Comparison of ENCODE assay signal across 9 mouse cellular contexts in the genomic region with DNA sequence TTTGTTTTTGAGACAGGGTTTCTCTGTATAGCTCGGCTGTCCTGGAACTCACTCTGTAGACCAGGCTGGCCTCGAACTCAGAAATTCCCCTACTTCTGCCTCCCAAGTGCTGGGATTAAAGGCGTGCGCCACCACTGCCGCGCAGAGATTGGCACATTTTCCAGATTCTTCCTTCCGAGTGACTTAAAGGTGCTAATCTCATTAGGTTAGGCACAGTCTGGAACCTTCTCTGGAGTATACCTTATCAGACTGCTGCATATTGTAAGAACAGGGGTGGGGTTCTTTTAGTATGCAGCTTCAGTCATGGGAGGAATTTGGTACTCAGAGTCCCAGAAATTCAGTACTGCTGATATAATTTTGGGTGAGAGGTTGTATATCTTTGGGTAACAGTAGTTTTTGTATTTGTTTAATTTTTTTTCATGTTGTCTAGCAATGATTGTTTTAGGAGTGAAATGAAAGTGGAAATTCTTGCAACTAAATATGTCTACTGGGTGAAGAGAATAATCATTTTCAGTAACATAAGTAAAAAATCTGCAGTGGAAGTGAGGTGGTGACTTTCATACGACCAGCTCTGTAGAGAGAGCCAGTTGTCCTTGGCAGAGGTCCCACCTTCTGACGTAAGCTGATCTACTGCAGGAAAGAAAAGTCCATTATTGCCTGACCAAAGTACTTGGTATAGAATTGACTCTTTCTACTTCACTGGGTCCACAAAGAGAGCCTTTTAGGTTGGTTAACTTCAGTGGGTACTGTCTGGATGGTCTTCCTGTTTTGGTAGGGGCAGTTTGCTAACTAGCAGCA. TPM values are rescaled to one million over a fixed set of nuclear protein-coding genes. Genes with fewer than 3 reads are reported as not detected.
DNase-seq lines count a peak whose midpoint lies in the region; ATAC-seq and TF ChIP-seq lines count a peak whose summit lies in the region.
"Had no signal": no experiment of that assay in that cellular context is flagged by ENCODE, and none has a peak within 500 bp of the region (broad histone marks: within the 10 kb centered on the region; RNA-seq: fewer than 3 reads in every experiment).

No protein-coding gene starts in this region.

- no peak overlapping the region for H3K9ac ChIP-seq in hindbrain, embryonic 16.5 days (ENCODE audit: low read depth, low read length)
- no peak overlapping the region for H3K9ac ChIP-seq in liver, adult 2 months (ENCODE audit: low read depth, low read length)

- H3K27ac ChIP-seq in hindbrain, embryonic 16.5 days (ENCODE audit: low read depth, low read length) = peak overlapping the region; percentile 25; the same call in 1 of the 2 replicates
- H3K27ac ChIP-seq in liver, adult 2 months (replicated peaks; ENCODE audit: insufficient read depth, low read depth, low read length) = peak overlapping the region; percentile 82

- H3K4me2 ChIP-seq in hindbrain, embryonic 16.5 days (ENCODE audit: low read length) = no peak overlapping the region

- H3K9me3 ChIP-seq in hindbrain, embryonic 16.5 days (ENCODE audit: control insufficient read depth, low read length) = no peaks in the 10 kb centered on the region

- no peak overlapping the region for H3K4me3 ChIP-seq in hindbrain, embryonic 16.5 days (ENCODE audit: low read length)
- no peak overlapping the region for H3K4me3 ChIP-seq in liver, adult 2 months (ENCODE audit: insufficient read depth, low read depth, low read length)
- H3K4me3 ChIP-seq: erythroblast, embryonic 14.5 days had no signal

- no peak for TF ChIP-seq CTCF in liver, adult 2 months (IDR thresholded peaks at IDR 0.05; ENCODE audit: low read depth, low read length)

- H3K27me3 ChIP-seq in hindbrain, embryonic 16.5 days (replicated peaks; ENCODE audit: control insufficient read depth, insufficient read depth, low read length) = no peaks in the 10 kb centered on the region
- no peaks in the 10 kb centered on the region for H3K27me3 ChIP-seq in liver, adult 2 months (ENCODE audit: control insufficient read depth, insufficient read depth, low read length)

- H3K4me1 ChIP-seq in hindbrain, embryonic 16.5 days (ENCODE audit: control insufficient read depth, insufficient read depth, low read depth, low read length) = peaks cover 44% of the 10 kb centered on the region
- H3K4me1 ChIP-seq in liver, adult 2 months (ENCODE audit: control insufficient read depth, insufficient read depth, low read length) = peaks cover 24% of the 10 kb centered on the region

- H3K79me2 ChIP-seq in liver, adult 2 months (ENCODE audit: control insufficient read depth, insufficient read depth, low read length) = peaks cover 9% of the 10 kb centered on the region; the same call in 1 of the 2 replicates

- peak; percentile 58 for DNase-seq in cerebellum, adult 11-12 months
- DNase-seq in adrenal gland, adult 2 months = peak; percentile 89
- DNase-seq in liver, adult 2 months (ENCODE audit: extremely low read depth, low read depth, low spot score) = peak; percentile 91
- peak; percentile 12 for DNase-seq in right cerebral cortex, postnatal 4 days
- DNase-seq in spleen, postnatal 14 days (ENCODE audit: low spot score in 2 of 2) = no peak

- H3K36me3 ChIP-seq in hindbrain, embryonic 16.5 days (ENCODE audit: control insufficient read depth, insufficient read depth, low read length) = peaks cover 5% of the 10 kb centered on the region; the same call in 1 of the 2 replicates
- peaks cover 5% of the 10 kb centered on the region; the same call in 1 of the 2 replicates for H3K36me3 ChIP-seq in liver, adult 2 months (ENCODE audit: control insufficient read depth, insufficient read depth, low read length)

- no peak for TF ChIP-seq POLR2A in liver, adult 2 months (IDR thresholded peaks at IDR 0.05; ENCODE audit: extremely low read depth, insufficient read depth, low read length)

- 65% methylated on average over 9 of the region's 9 CpGs for WGBS in hindbrain, embryonic 16.5 days
- WGBS in liver, adult 2 months = 41% methylated on average over 9 of the region's 9 CpGs

- ATAC-seq in cerebellum, adult (ENCODE audit: insufficient number of reproducible peaks, low FRiP score, low TSS enrichment) = no peak
- peak; percentile 65 for ATAC-seq in erythroblast, adult 5-6 weeks (replicated peaks; ENCODE audit: low FRiP score, poor library complexity, severe bottlenecking)
- ATAC-seq in hindbrain, embryonic 16.5 days = no peak

RNA-seq across cellular contexts. Expression of gene Sptan1, which starts 6.7 kb away (rescaled TPM):
- total RNA-seq in adrenal gland, adult 2 months (2021) = 100 to 1,000 TPM; 192 to 206 TPM
- polyA plus RNA-seq in adrenal gland, adult 2 months (2012; rRNA removed) = 70.2 and 77.0 TPM in 2 replicates
- total RNA-seq in erythroblast, adult 5-6 weeks (2015; ENCODE audit: low replicate concordance) = 16.5 TPM in 2 replicates
- total RNA-seq in erythroblast, adult 5-6 weeks (2017; ENCODE audit: low replicate concordance) = 18.1 and 21.6 TPM in 2 replicates
- polyA plus RNA-seq in hindbrain, embryonic 16.5 days (2015; fragmentation: Nextera tagmentation; extraction: Ambion mirVana) = 234 and 268 TPM in 2 replicates
- total RNA-seq in liver, adult 2 months (2014; rRNA removed) = 89.0 and 98.6 TPM in 2 replicates
- polyA plus RNA-seq in liver, adult 2 months (2012; rRNA removed) = 61.4 and 71.3 TPM in 2 replicates

RNA-seq across cellular contexts. Expression of gene Gle1, which starts 36.8 kb away (rescaled TPM):
- total RNA-seq in adrenal gland, adult 2 months (2021) = 10 to 100 TPM; 33.0 to 33.5 TPM
- 9.5 and 12.2 TPM in 2 replicates for polyA plus RNA-seq in adrenal gland, adult 2 months (2012; rRNA removed)
- total RNA-seq in erythroblast, adult 5-6 weeks (2015; ENCODE audit: low replicate concordance) = 3.5 and 12.1 TPM in 2 replicates
- total RNA-seq in erythroblast, adult 5-6 weeks (2017; ENCODE audit: low replicate concordance) = 16.0 and 23.0 TPM in 2 replicates
- 59.6 and 66.0 TPM in 2 replicates for polyA plus RNA-seq in hindbrain, embryonic 16.5 days (2015; fragmentation: Nextera tagmentation; extraction: Ambion mirVana)
- total RNA-seq in liver, adult 2 months (2014; rRNA removed) = 17.8 and 22.6 TPM in 2 replicates
- 13.8 and 14.3 TPM in 2 replicates for polyA plus RNA-seq in liver, adult 2 months (2012; rRNA removed)

Comparison
In these comparisons a context has a peak if more than half of its experiments do, and no peak if none do; other contexts are left out.
1. DNase-seq: peak in cerebellum, adult 11-12 months (single experiment), adrenal gland, adult 2 months (single experiment), liver, adult 2 months (single experiment) and right cerebral cortex, postnatal 4 days (single experiment); none in spleen, postnatal 14 days (0 of 2).